Mouse (Mus musculus): ENCODE results near the gene Aspn. TPM values are rescaled to one million over a fixed set of nuclear protein-coding genes. Genes with fewer than 3 reads are reported as not detected.

The Aspn gene
- polyA plus RNA-seq, 1 experiment from 2014 or later: 12.8 TPM

GRCm38 (mm10) chr13:49536946-49537345 is 7.3 kb upstream of the Aspn start:
- no peak overlapping the region for H3K27ac ChIP-seq (ENCODE audit: low read depth)
- H3K4me2 ChIP-seq: no peak overlapping the region
- H3K27me3 ChIP-seq (ENCODE audit: insufficient read depth, low read length): no peaks in the 10 kb centered on the region
- ATAC-seq (ENCODE audit: insufficient read depth) (no peak), DNase-seq (no peak)
- no peaks in the 10 kb centered on the region for H3K36me3 ChIP-seq (ENCODE audit: insufficient read depth)
- no peak overlapping the region for H3K9ac ChIP-seq
- H3K4me3 ChIP-seq (ENCODE audit: low read depth, low read length): no peak overlapping the region
- TF ChIP-seq CTCF (IDR thresholded peaks at IDR 0.05; ENCODE audit: low read depth): no peak
- H3K9me3 ChIP-seq (ENCODE audit: low read depth, low read length): no peaks in the 10 kb centered on the region
- H3K4me1 ChIP-seq (ENCODE audit: insufficient read depth): no peaks in the 10 kb centered on the region
- WGBS: 97% methylated on average over 1 of the region's 1 CpGs

- WGBS: 79% methylated on average over 1 of the region's 1 CpGs
- ATAC-seq (ENCODE audit: insufficient read depth) (no peak), DNase-seq (no peak)
- no peaks in the 10 kb centered on the region for H3K9me3 ChIP-seq (ENCODE audit: low read depth, low read length)
- H3K4me3 ChIP-seq (ENCODE audit: low read depth, low read length): no peak overlapping the region
- TF ChIP-seq CTCF (IDR thresholded peaks at IDR 0.05; ENCODE audit: low read depth): no peak
- no peaks in the 10 kb centered on the region for H3K27me3 ChIP-seq (ENCODE audit: insufficient read depth, low read length)
- no peaks in the 10 kb centered on the region for H3K36me3 ChIP-seq (ENCODE audit: insufficient read depth)
- no peak overlapping the region for H3K27ac ChIP-seq (ENCODE audit: low read depth)
- H3K4me2 ChIP-seq: no peak overlapping the region
- H3K9ac ChIP-seq: no peak overlapping the region
- no peaks in the 10 kb centered on the region for H3K4me1 ChIP-seq (ENCODE audit: insufficient read depth)
These were observed 5.5 kb upstream of the Aspn start for GRCm38 (mm10) chr13:49538693-49539092.

- Histone ChIP-seq H3K4me2 (no peak overlapping the region), H3K4me1 (ENCODE audit: insufficient read depth) (no peaks in the 10 kb centered on the region), H3K27ac (ENCODE audit: low read depth) (peak overlapping the region; percentile 36; the same call in 1 of the 2 replicates), H3K4me3 (ENCODE audit: low read depth, low read length) (no peak overlapping the region), H3K9me3 (ENCODE audit: low read depth, low read length) (no peaks in the 10 kb centered on the region), H3K36me3 (ENCODE audit: insufficient read depth) (no peaks in the 10 kb centered on the region), H3K27me3 (ENCODE audit: insufficient read depth, low read length) (no peaks in the 10 kb centered on the region), H3K9ac (no peak overlapping the region)
- no peak for ATAC-seq (ENCODE audit: insufficient read depth)
- TF ChIP-seq CTCF (IDR thresholded peaks at IDR 0.05; ENCODE audit: low read depth): no peak
- no peak for DNase-seq
- WGBS: 56% methylated on average over 3 of the region's 3 CpGs
These were observed 1.4 kb downstream of the Aspn start for GRCm38 (mm10) chr13:49545646-49546045.

- no peak overlapping the region for H3K9ac ChIP-seq
- no peaks in the 10 kb centered on the region for H3K36me3 ChIP-seq (ENCODE audit: insufficient read depth)
- H3K4me2 ChIP-seq: no peak overlapping the region
- no peak; the same call in 1 of the 2 replicates for ATAC-seq (ENCODE audit: insufficient read depth)
- no peaks in the 10 kb centered on the region for H3K9me3 ChIP-seq (ENCODE audit: low read depth, low read length)
- no peak for TF ChIP-seq CTCF (IDR thresholded peaks at IDR 0.05; ENCODE audit: low read depth)
- H3K4me1 ChIP-seq (ENCODE audit: insufficient read depth): no peaks in the 10 kb centered on the region
- DNase-seq: peak; percentile 28
- peak overlapping the region; percentile 32; the same call in 1 of the 2 replicates for H3K27ac ChIP-seq (ENCODE audit: low read depth)
- H3K4me3 ChIP-seq (ENCODE audit: low read depth, low read length): no peak overlapping the region
- WGBS: 51% methylated on average over 1 of the region's 1 CpGs
- no peaks in the 10 kb centered on the region for H3K27me3 ChIP-seq (ENCODE audit: insufficient read depth, low read length)
These were observed 2.3 kb downstream of the Aspn start for GRCm38 (mm10) chr13:49546517-49546916.

GRCm38 (mm10) chr13:49547563-49548150 is 3.4 kb downstream of the Aspn start:
- Histone ChIP-seq H3K4me3 (ENCODE audit: low read depth, low read length) (no peak overlapping the region), H3K27me3 (ENCODE audit: insufficient read depth, low read length) (no peaks in the 10 kb centered on the region), H3K27ac (ENCODE audit: low read depth) (no peak overlapping the region; the same call in 1 of the 2 replicates), H3K4me2 (no peak overlapping the region), H3K9me3 (ENCODE audit: low read depth, low read length) (no peaks in the 10 kb centered on the region), H3K9ac (no peak overlapping the region), H3K4me1 (ENCODE audit: insufficient read depth) (no peaks in the 10 kb centered on the region), H3K36me3 (ENCODE audit: insufficient read depth) (no peaks in the 10 kb centered on the region)
- no peak for DNase-seq
- WGBS: 72% methylated on average over 1 of the region's 1 CpGs
- ATAC-seq (ENCODE audit: insufficient read depth): no peak
- TF ChIP-seq CTCF (IDR thresholded peaks at IDR 0.05; ENCODE audit: low read depth): no peak

- no peak for TF ChIP-seq CTCF (IDR thresholded peaks at IDR 0.05; ENCODE audit: low read depth)
- H3K4me1 ChIP-seq (ENCODE audit: insufficient read depth): no peaks in the 10 kb centered on the region
- H3K9me3 ChIP-seq (ENCODE audit: low read depth, low read length): no peaks in the 10 kb centered on the region
- no peak overlapping the region for H3K27ac ChIP-seq (ENCODE audit: low read depth)
- no peaks in the 10 kb centered on the region for H3K36me3 ChIP-seq (ENCODE audit: insufficient read depth)
- no peak overlapping the region for H3K9ac ChIP-seq
- 92% methylated on average over 3 of the region's 3 CpGs for WGBS
- H3K27me3 ChIP-seq (ENCODE audit: insufficient read depth, low read length): no peaks in the 10 kb centered on the region
- H3K4me3 ChIP-seq (ENCODE audit: low read depth, low read length): no peak overlapping the region
- DNase-seq: no peak
- no peak for ATAC-seq (ENCODE audit: insufficient read depth)
- H3K4me2 ChIP-seq: no peak overlapping the region
These were observed 5.4 kb downstream of the Aspn start for GRCm38 (mm10) chr13:49549616-49550015.

- 67% methylated on average over 5 of the region's 5 CpGs for WGBS
- TF ChIP-seq CTCF (IDR thresholded peaks at IDR 0.05; ENCODE audit: low read depth): no peak
- ATAC-seq (ENCODE audit: insufficient read depth) (no peak), DNase-seq (no peak)
- H3K36me3 ChIP-seq (ENCODE audit: insufficient read depth): no peaks in the 10 kb centered on the region
- no peaks in the 10 kb centered on the region for H3K27me3 ChIP-seq (ENCODE audit: insufficient read depth, low read length)
- H3K4me3 ChIP-seq (ENCODE audit: low read depth, low read length): no peak overlapping the region
- H3K9me3 ChIP-seq (ENCODE audit: low read depth, low read length): no peaks in the 10 kb centered on the region
- H3K4me2 ChIP-seq: no peak overlapping the region
- no peak overlapping the region for H3K27ac ChIP-seq (ENCODE audit: low read depth)
- no peak overlapping the region for H3K9ac ChIP-seq
- no peaks in the 10 kb centered on the region for H3K4me1 ChIP-seq (ENCODE audit: insufficient read depth)
These were observed 10.3 kb downstream of the Aspn start for GRCm38 (mm10) chr13:49554519-49554918.
